Mouse (Mus musculus) stomach, embryonic 16.5 days (tissue): ENCODE data around the gene Trmt2a. TPM values are rescaled to one million over a fixed set of nuclear protein-coding genes. Genes with fewer than 3 reads are reported as not detected.

Experiments
- ATAC-seq: fragments of 200-750 bp; cut with Nextera tagmentation; 2 replicates; pipeline ENCODE4 v1.8.0; 2017; ENCODE audit warnings: moderate number of reproducible peaks, moderate TSS enrichment; ENCODE audit not compliant: insufficient read depth, low FRiP score
- H3K27ac ChIP-seq: fragments of 300-500 bp; sonication (generic); 2 replicates; pipeline ENCODE4 v1.5.1; 2014; ENCODE audit warnings: low read length
- H3K27me3 ChIP-seq: fragments of 300-500 bp; sonication (generic); 2 replicates; pipeline ENCODE4 v1.6.1; 2014; ENCODE audit warnings: low read length, control low read depth, mixed read lengths; ENCODE audit not compliant: control insufficient read depth, insufficient read depth
- H3K36me3 ChIP-seq: fragments of 300-500 bp; sonication (generic); 2 replicates; pipeline ENCODE4 v1.6.1; 2014; ENCODE audit warnings: low read length; ENCODE audit not compliant: control insufficient read depth, insufficient read depth
- H3K4me1 ChIP-seq: fragments of 300-500 bp; sonication (generic); 2 replicates; pipeline ENCODE4 v1.6.1; 2014; ENCODE audit warnings: low read length, control low read depth, mixed read lengths; ENCODE audit not compliant: control insufficient read depth, insufficient read depth
- H3K4me2 ChIP-seq: fragments of 300-500 bp; sonication (generic); 2 replicates; pipeline ENCODE4 v1.6.1; 2014; ENCODE audit warnings: low read depth, low read length, mixed read lengths
- H3K4me3 ChIP-seq: fragments of 300-500 bp; sonication (generic); replicated peaks from 2 replicates; pipeline ENCODE4 v1.5.1; 2014; ENCODE audit warnings: mild to moderate bottlenecking, low read length
- H3K9ac ChIP-seq: fragments of 300-500 bp; sonication (generic); 2 replicates; pipeline ENCODE4 v1.6.1; 2014; ENCODE audit warnings: low read length
- H3K9me3 ChIP-seq: fragments of 300-500 bp; sonication (generic); replicated peaks from 2 replicates; pipeline ENCODE4 v1.6.1; 2016; ENCODE audit warnings: low read length, control low read depth; ENCODE audit not compliant: control insufficient read depth
- WGBS: fragments of 180-500 bp; shearing (Covaris S2); extraction: QIAGEN DNeasy Blood & Tissue Kit; methylation state at CpG from one replicate; pipeline ENCODE4 v1.1.7; 2014; 5-methylcytosine and 5-hydroxymethylcytosine counted together
- polyA plus RNA-seq: library from polyadenylated mRNA; unstranded; fragments of >200 nt; fragmentation: Nextera tagmentation; extraction: Ambion mirVana; gene quantifications from 2 replicates; pipeline ENCODE4 v1.2.1, GENCODE M21; 2015

Gene Trmt2a
- polyA plus RNA-seq, 1 experiment from 2014 or later: 98.8 TPM

DNA sequence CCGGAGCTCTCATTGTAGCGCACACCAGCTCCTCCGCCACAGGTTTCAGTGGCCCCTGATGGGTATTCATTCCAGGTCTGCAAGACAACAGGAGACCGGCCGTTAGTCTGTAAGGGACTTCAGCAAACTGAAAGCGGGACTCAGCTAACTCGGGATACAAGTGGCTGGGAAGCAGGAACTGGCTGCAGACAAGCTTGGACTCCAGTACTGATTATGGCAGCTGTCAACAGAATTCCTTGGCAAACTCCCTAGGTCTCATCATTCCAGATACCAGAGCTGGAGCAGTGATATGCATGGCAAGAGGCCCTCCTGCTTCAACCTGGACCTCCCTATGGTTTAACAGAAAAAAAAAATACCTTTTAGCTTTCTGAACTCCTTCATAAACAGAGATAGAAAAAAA, 33.6 kb upstream of the Trmt2a start:
- ATAC-seq: no peak
- H3K36me3 ChIP-seq: no peaks in the 10 kb centered on the region
- no peaks in the 10 kb centered on the region for H3K9me3 ChIP-seq
- H3K4me2 ChIP-seq: no peak overlapping the region
- no peak overlapping the region for H3K4me3 ChIP-seq
- no peak overlapping the region for H3K27ac ChIP-seq
- H3K4me1 ChIP-seq: peaks cover 3% of the 10 kb centered on the region
- H3K9ac ChIP-seq: 0 out of 2 replicates have a peak overlapping the region, but pooled peaks have one; percentile 2
- 75% methylated on average over 7 of the region's 7 CpGs for WGBS
- H3K27me3 ChIP-seq: no peaks in the 10 kb centered on the region

DNA sequence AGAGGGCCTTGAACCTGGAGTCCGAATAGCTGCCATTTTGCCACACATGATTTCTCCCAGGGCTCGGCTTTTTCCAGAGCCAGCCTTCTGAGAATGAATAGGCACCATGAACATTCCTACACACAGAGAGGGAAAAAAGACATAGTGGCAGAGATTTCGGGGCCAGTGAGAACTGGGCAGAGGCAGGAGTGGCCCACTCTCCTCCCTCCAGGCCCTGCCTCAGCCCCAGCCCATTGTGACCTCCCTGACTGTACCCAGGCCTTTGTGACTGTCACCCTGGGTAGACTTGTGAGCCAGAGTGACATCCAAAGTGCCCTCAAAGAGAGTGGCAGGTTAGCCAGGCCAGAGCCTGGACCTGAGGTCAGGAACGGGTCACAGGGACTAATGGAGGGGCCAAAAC, 30.9 kb upstream of the Trmt2a start, which contains the start of gene Ccdc188:
Ccdc188 (plus strand) TSS at position 301 of the 400 bp plus-strand sequence.
- Histone ChIP-seq H3K9ac (no peak within 1 kb of the TSS), H3K4me3 (no peak within 1 kb of the TSS), H3K27me3 (no peaks in the 10 kb centered on the region), H3K27ac (no peak within 1 kb of the TSS), H3K4me1 (peaks cover 9% of the 10 kb centered on the region), H3K4me2 (no peak within 1 kb of the TSS), H3K36me3 (no peaks in the 10 kb centered on the region), H3K9me3 (no peaks in the 10 kb centered on the region)
- WGBS: 89% methylated on average over 4 of the region's 4 CpGs
- no peak for ATAC-seq

DNA sequence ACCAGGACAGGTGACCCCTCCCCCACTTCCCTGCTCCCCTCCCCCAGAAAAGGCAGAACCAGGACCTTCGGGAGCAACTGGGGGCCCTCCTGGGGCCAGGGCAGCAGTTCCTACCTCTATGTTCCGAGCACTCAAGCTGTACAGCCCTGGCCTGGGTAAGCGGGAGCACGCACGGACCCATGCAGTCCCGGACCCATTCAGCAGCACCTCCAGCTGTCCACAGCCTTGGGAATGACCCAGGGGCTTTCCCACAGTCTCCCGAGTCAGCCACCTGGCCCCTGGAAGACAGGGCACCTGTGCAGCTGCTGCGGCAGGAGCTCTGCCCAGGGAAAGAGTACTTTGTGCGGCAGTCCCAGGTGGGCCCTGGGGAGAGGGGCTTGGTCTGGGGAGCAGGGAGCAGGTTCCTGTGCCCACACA, 29.9 kb upstream of the Trmt2a start:
- no peaks in the 10 kb centered on the region for H3K36me3 ChIP-seq
- no peak overlapping the region for H3K27ac ChIP-seq
- H3K4me3 ChIP-seq: no peak overlapping the region
- no peak overlapping the region for H3K9ac ChIP-seq
- no peak for ATAC-seq
- H3K4me2 ChIP-seq: no peak overlapping the region
- H3K4me1 ChIP-seq: peaks cover 9% of the 10 kb centered on the region
- 70% methylated on average over 9 of the region's 9 CpGs for WGBS
- no peaks in the 10 kb centered on the region for H3K27me3 ChIP-seq
- H3K9me3 ChIP-seq: no peaks in the 10 kb centered on the region

DNA sequence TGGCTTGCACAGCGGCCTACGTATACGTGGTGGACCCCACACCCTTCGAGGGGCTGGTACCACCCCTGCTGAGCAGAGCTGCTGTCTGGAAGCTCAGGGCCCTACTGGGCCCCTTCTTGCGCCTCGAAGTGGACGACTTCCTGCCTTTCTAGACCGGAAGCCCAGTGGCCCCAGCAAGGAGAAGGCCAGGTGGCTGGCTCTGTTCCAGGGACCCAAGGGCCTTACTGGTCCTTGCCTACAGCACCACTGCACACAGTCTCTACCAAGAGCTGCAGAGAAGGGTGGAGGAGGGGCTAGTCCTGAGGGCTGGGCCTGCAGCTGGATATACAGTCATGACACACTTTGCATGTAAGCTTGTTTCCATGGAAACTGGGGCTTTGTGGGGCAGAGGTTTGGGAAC, 28.5 kb upstream of the Trmt2a start:
- H3K36me3 ChIP-seq: peaks cover 8% of the 10 kb centered on the region; the same call in 1 of the 2 replicates
- no peaks in the 10 kb centered on the region for H3K27me3 ChIP-seq
- peak overlapping the region; percentile 3; the same call in 1 of the 2 replicates for H3K9ac ChIP-seq
- peak overlapping the region; percentile 30; the same call in 1 of the 2 replicates for H3K27ac ChIP-seq
- peaks cover 9% of the 10 kb centered on the region for H3K4me1 ChIP-seq
- H3K4me2 ChIP-seq: no peak overlapping the region
- peak; percentile 75 for ATAC-seq
- no peaks in the 10 kb centered on the region for H3K9me3 ChIP-seq
- WGBS: 36% methylated on average over 8 of the region's 8 CpGs
- no peak overlapping the region for H3K4me3 ChIP-seq

DNA sequence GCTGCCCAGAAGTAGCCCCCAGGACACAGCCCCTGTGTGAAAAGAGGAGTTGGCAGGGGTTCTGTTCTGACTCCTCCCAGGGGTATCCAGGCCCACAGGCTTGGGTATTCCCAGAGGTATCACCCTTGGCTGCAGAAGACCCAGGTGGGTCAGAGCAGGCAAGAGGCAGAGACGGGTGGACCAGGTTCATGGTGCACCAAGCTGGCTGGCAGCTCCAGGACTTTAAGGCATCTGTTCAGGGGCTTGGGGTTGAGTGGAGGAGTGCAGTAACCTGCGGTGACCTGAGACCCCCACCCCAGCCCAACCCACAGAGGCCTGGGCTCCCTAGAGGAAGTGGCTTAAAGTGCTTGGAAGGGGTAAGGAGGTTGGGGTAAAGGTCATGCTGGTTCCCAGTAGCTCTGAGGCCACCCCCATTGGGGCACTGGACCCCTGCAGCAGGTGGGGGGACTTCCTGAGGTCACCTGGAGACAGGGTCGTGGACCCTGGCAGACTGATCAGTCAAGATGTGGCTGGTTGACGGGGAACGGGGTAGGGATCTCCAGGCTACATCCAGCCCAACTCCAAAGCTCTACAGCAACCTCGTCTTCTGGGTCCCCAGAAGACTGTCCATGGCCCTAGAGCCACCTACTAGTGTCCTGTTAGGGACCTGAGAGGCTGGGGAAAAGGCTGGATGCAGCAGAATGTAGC, 27.5 kb upstream of the Trmt2a start:
- Histone ChIP-seq H3K9me3 (no peaks in the 10 kb centered on the region), H3K27ac (no peak overlapping the region), H3K27me3 (no peaks in the 10 kb centered on the region), H3K9ac (no peak overlapping the region), H3K4me3 (no peak overlapping the region), H3K4me2 (no peak overlapping the region), H3K4me1 (peaks cover 9% of the 10 kb centered on the region), H3K36me3 (peaks cover 8% of the 10 kb centered on the region; the same call in 1 of the 2 replicates)
- no peak for ATAC-seq
- 85% methylated on average over 6 of the region's 6 CpGs for WGBS

DNA sequence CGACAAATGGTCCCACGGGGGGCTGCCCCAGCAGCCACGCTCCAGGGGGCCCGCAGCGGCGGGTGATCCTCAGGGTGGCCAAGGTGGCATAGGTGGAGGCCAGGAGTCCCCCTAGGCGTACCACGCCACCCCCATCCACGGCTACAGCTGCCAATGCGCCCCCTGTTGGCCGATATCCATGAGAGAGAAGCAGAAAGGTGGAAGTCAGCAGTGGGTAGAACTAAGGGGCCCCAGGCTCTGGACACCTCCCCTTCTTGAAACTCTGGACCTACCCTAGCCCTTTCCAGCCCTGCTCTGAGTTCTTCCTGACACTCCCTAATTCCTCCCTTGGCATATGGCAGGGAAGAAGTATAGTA, 27.0 kb upstream of the Trmt2a start:
- WGBS: 75% methylated on average over 11 of the region's 11 CpGs
- no peak for ATAC-seq

DNA sequence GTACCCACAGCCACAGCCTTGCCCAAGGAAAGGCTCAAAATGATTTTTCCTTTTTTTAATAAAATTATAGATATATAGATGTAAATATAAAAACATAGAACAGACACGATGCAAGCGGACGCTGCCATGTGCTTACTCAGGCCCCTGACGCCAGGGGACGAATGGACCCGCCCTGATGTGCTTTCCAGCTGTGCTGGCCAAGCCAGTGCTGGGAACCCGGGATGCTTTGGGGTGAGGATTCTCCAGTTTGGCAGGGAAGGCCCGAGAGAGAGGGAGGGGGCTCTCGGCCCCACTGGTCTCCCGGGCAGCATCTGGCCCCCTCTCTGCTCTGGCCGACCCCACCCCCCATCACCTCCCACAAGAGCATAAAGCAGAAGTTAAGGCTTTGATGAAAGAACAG, 26.3 kb upstream of the Trmt2a start:
- peaks cover 13% of the 10 kb centered on the region; the same call in 1 of the 2 replicates for H3K36me3 ChIP-seq
- H3K9ac ChIP-seq: no peak overlapping the region
- no peak overlapping the region for H3K4me3 ChIP-seq
- peaks cover 9% of the 10 kb centered on the region for H3K4me1 ChIP-seq
- ATAC-seq: no peak
- 81% methylated on average over 11 of the region's 11 CpGs for WGBS
- no peaks in the 10 kb centered on the region for H3K27me3 ChIP-seq
- no peaks in the 10 kb centered on the region for H3K9me3 ChIP-seq
- H3K4me2 ChIP-seq: no peak overlapping the region
- H3K27ac ChIP-seq: no peak overlapping the region

More for the DNA sequence above, 27.0 kb upstream of the Trmt2a start:
- H3K4me2 ChIP-seq: no peak overlapping the region
- no peak overlapping the region for H3K9ac ChIP-seq
- peaks cover 11% of the 10 kb centered on the region; the same call in 1 of the 2 replicates for H3K36me3 ChIP-seq
- H3K4me3 ChIP-seq: no peak overlapping the region
- no peaks in the 10 kb centered on the region for H3K27me3 ChIP-seq
- H3K9me3 ChIP-seq: no peaks in the 10 kb centered on the region
- H3K27ac ChIP-seq: no peak overlapping the region
- peaks cover 9% of the 10 kb centered on the region for H3K4me1 ChIP-seq

DNA sequence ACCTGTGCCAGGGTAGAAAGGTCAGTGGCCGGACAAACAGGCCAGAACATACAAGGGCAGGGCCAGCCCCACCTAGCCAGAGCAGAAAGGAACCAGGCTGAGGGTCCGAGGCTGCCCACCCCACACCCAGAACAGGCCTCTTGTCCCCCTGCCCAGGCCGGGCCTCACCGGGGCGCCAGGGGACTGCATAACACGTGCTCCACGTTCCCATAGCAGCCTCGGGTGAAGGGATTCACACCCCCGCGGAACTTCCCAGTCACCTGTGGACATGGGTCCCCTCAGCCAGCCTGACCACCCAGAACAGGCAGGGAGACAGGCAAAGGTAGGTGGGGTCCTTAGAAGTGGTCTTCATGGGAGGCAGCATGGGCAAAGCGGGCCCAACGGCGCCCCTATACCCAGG, 21.3 kb upstream of the Trmt2a start:
- Histone ChIP-seq H3K9ac (no peak overlapping the region), H3K9me3 (no peaks in the 10 kb centered on the region), H3K27ac (no peak overlapping the region), H3K4me1 (peaks cover 11% of the 10 kb centered on the region), H3K27me3 (no peaks in the 10 kb centered on the region), H3K4me2 (no peak overlapping the region), H3K36me3 (peaks cover 13% of the 10 kb centered on the region; the same call in 1 of the 2 replicates), H3K4me3 (no peak overlapping the region)
- no peak for ATAC-seq
- WGBS: 93% methylated on average over 13 of the region's 13 CpGs

DNA sequence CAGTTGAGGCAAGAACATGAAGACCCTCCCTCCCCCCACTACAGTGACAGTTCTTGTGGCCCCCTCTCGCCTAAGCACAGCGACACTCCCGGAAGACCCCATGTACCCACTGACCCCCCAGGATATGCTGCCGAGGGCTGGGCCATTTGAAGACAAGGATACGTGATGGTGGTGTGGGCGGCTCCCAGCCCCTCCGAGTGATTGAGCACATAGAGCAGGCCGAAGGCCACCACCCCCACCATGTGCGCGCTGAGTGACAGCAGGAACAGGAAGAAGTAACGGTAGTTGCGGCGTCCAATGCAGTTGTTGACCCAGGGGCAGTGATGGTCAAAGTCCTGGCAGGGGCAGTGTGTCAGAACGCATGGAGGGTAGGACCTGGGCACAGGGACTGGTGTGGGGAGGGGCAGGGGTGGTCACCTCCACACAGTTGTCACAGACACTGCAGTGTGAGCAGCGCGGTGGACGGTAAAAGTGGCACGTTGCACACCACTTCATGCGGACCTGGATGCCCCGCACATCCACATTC, 20.5 kb upstream of the Trmt2a start:
- H3K27me3 ChIP-seq: no peaks in the 10 kb centered on the region
- WGBS: 92% methylated on average over 20 of the region's 20 CpGs
- ATAC-seq: no peak
- H3K4me1 ChIP-seq: peaks cover 11% of the 10 kb centered on the region
- peaks cover 13% of the 10 kb centered on the region; the same call in 1 of the 2 replicates for H3K36me3 ChIP-seq
- no peak overlapping the region for H3K4me2 ChIP-seq
- no peak overlapping the region for H3K9ac ChIP-seq
- H3K4me3 ChIP-seq: no peak overlapping the region
- no peaks in the 10 kb centered on the region for H3K9me3 ChIP-seq
- no peak overlapping the region for H3K27ac ChIP-seq
